20 mouse cellular contexts compared by ENCODE assay signal in the genomic region with DNA sequence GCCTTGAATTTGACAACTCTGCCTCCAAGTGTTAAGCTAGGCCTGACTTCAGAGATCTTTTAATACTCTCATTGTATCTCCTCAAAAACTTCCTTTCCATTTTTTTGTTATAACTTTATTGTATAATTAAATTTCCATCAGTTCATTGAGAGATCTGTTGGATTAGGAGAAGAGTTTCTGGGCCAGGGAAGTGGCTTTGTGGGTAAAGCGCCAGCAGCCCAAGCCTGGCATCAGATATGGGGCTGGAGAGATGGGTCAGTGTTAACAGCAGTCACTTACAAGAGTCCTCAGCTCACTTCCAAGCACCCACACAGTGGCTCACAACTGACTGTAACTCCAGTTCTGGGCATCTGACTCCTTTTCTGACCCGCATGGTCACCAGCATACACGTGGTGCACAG.
"Had no signal": no experiment of that assay in that cellular context is flagged by ENCODE, and none has a peak within 500 bp of the region (broad histone marks: within the 10 kb centered on the region; RNA-seq: fewer than 3 reads in every experiment).

No protein-coding gene starts in this region.

- H3K36me3 ChIP-seq: heart, embryonic 10.5 days; heart, embryonic 12.5 days; hindbrain, embryonic 13.5 days; hindbrain, embryonic 15.5 days; kidney, embryonic 15.5 days; limb, embryonic 13.5 days; limb, embryonic 15.5 days; liver, embryonic 12.5 days had no signal

- H3K27ac ChIP-seq: heart, embryonic 10.5 days; hindbrain, embryonic 13.5 days; hindbrain, embryonic 15.5 days; hindbrain, postnatal 0 days; kidney, embryonic 15.5 days; kidney, postnatal 0 days; limb, embryonic 13.5 days; liver, embryonic 12.5 days; liver, embryonic 14.5 days had no signal

- H3K4me3 ChIP-seq: heart, embryonic 10.5 days; heart, embryonic 12.5 days; hindbrain, embryonic 13.5 days; hindbrain, embryonic 15.5 days; kidney, embryonic 15.5 days; limb, embryonic 13.5 days; limb, embryonic 15.5 days; liver, embryonic 12.5 days had no signal

- DNase-seq: gastrocnemius, postnatal 14 days; gastrocnemius, postnatal 36 days; heart, adult 18-20 months; heart, postnatal 10 days; kidney, adult 11 months; layer of hippocampus, adult 9-11 months; layer of hippocampus, postnatal 36 days; left cerebral cortex, postnatal 4 days had no signal

- H3K9ac ChIP-seq: heart, embryonic 12.5 days; hindbrain, embryonic 13.5 days; hindbrain, embryonic 15.5 days; kidney, embryonic 15.5 days; limb, embryonic 13.5 days; limb, embryonic 15.5 days; liver, embryonic 12.5 days; liver, embryonic 14.5 days had no signal

- H3K4me2 ChIP-seq: heart, embryonic 12.5 days; hindbrain, embryonic 13.5 days; hindbrain, embryonic 15.5 days; kidney, embryonic 15.5 days; limb, embryonic 13.5 days; limb, embryonic 15.5 days; liver, embryonic 12.5 days had no signal

- ATAC-seq: hindbrain, postnatal 0 days; intestine, embryonic 16.5 days; liver, embryonic 12.5 days had no signal

- H3K9me3 ChIP-seq: heart, embryonic 10.5 days; heart, embryonic 12.5 days; hindbrain, embryonic 13.5 days; hindbrain, embryonic 15.5 days; kidney, embryonic 15.5 days; limb, embryonic 13.5 days; limb, embryonic 15.5 days; liver, embryonic 12.5 days had no signal

- H3K27me3 ChIP-seq: hindbrain, embryonic 13.5 days; hindbrain, embryonic 15.5 days; kidney, embryonic 15.5 days; limb, embryonic 13.5 days; limb, embryonic 15.5 days; liver, embryonic 12.5 days had no signal

- H3K4me1 ChIP-seq: heart, embryonic 12.5 days; hindbrain, embryonic 13.5 days; hindbrain, embryonic 15.5 days; limb, embryonic 13.5 days; liver, embryonic 12.5 days had no signal
